Mouse (Mus musculus) splenic B cell, adult 2 months (primary cell): Measurements from ENCODE around the gene AC153137.1.
"Not testable (repeated sequence)": the region's sequence is repeated elsewhere in the genome, so short reads cannot be mapped to it uniquely, and the experiment has no call there.

Experiments used
- DNase-seq: peaks from one replicate; pipeline ENCODE4 v3.0.0-alpha.2; 2011; ENCODE audit warnings: low read depth, low spot score
- H3K27me3 ChIP-seq: 2 replicates; pipeline ENCODE4 v1.6.1; 2012; ENCODE audit warnings: mild to moderate bottlenecking, low read length, moderate library complexity, mixed read lengths; ENCODE audit not compliant: control insufficient read depth, poor library complexity, insufficient read depth, severe bottlenecking
- H3K36me3 ChIP-seq: 2 replicates; pipeline ENCODE4 v1.6.1; 2012; ENCODE audit warnings: mild to moderate bottlenecking, low read length, moderate library complexity, mixed read lengths; ENCODE audit not compliant: control insufficient read depth, poor library complexity, insufficient read depth, severe bottlenecking

Gene AC153137.1

GRCm38 (mm10) chr1:30977868-30978267, at the start of gene AC153137.1:
TSS of gene AC153137.1 (minus strand) at chr1:30977968.
- H3K36me3 ChIP-seq, DNase-seq, H3K27me3 ChIP-seq: not testable (repeated sequence)

GRCm38 (mm10) chr1:31023173-31023572, 45.4 kb upstream of the AC153137.1 start:
- no peak for DNase-seq
- Histone ChIP-seq H3K27me3 (no peaks in the 10 kb centered on the region), H3K36me3 (no peaks in the 10 kb centered on the region)

GRCm38 (mm10) chr1:31019283-31019682, 41.5 kb upstream of the AC153137.1 start:
- H3K27me3 ChIP-seq, result no peaks in the 10 kb centered on the region
- H3K36me3 ChIP-seq, result no peaks in the 10 kb centered on the region
- DNase-seq, result no peak

- no peaks in the 10 kb centered on the region for H3K27me3 ChIP-seq
- no peaks in the 10 kb centered on the region for H3K36me3 ChIP-seq
- no peak for DNase-seq
These were observed 39.6 kb upstream of the AC153137.1 start for GRCm38 (mm10) chr1:31017377-31017776.

GRCm38 (mm10) chr1:31016068-31016467, 38.3 kb upstream of the AC153137.1 start:
- DNase-seq, result no peak
- H3K27me3 ChIP-seq, result no peaks in the 10 kb centered on the region
- no peaks in the 10 kb centered on the region for H3K36me3 ChIP-seq

- Histone ChIP-seq H3K36me3 (no peaks in the 10 kb centered on the region), H3K27me3 (no peaks in the 10 kb centered on the region)
- no peak for DNase-seq
These were observed 37.5 kb upstream of the AC153137.1 start for GRCm38 (mm10) chr1:31015261-31015660.

- not testable (repeated sequence) for H3K36me3 ChIP-seq, H3K27me3 ChIP-seq, DNase-seq
These were observed 529 bp downstream of the AC153137.1 start for GRCm38 (mm10) chr1:30977239-30977638.

GRCm38 (mm10) chr1:30951795-30952194, 26.0 kb downstream of the AC153137.1 start:
- DNase-seq, result no peak
- Histone ChIP-seq H3K36me3 (no peaks in the 10 kb centered on the region), H3K27me3 (no peaks in the 10 kb centered on the region)

- Histone ChIP-seq H3K27me3 (no peaks in the 10 kb centered on the region), H3K36me3 (peaks cover 2% of the 10 kb centered on the region; the same call in 1 of the 2 replicates)
- DNase-seq, result no peak
These were observed 27.3 kb downstream of the AC153137.1 start for GRCm38 (mm10) chr1:30950456-30950835.

GRCm38 (mm10) chr1:30949710-30950455, 27.9 kb downstream of the AC153137.1 start:
- peak; percentile 99 for DNase-seq
- H3K36me3 ChIP-seq, result peaks cover 4% of the 10 kb centered on the region; the same call in 1 of the 2 replicates
- H3K27me3 ChIP-seq, result no peaks in the 10 kb centered on the region

GRCm38 (mm10) chr1:30948950-30949639, 28.7 kb downstream of the AC153137.1 start:
- H3K27me3 ChIP-seq, result no peaks in the 10 kb centered on the region
- peak; percentile 65 for DNase-seq
- H3K36me3 ChIP-seq, result peaks cover 5% of the 10 kb centered on the region; the same call in 1 of the 2 replicates

- peak; percentile 57 for DNase-seq
These were observed 29.3 kb downstream of the AC153137.1 start for GRCm38 (mm10) chr1:30948361-30948949.

GRCm38 (mm10) chr1:30945136-30945535, 32.6 kb downstream of the AC153137.1 start:
- Histone ChIP-seq H3K36me3 (peaks cover 14% of the 10 kb centered on the region; the same call in 1 of the 2 replicates), H3K27me3 (no peaks in the 10 kb centered on the region)
- no peak for DNase-seq

More at GRCm38 (mm10) chr1:30948361-30948949, 29.3 kb downstream of the AC153137.1 start:
- Histone ChIP-seq H3K36me3 (peaks cover 10% of the 10 kb centered on the region; the same call in 1 of the 2 replicates), H3K27me3 (no peaks in the 10 kb centered on the region)

GRCm38 (mm10) chr1:30940571-30940970, 37.2 kb downstream of the AC153137.1 start:
- no peak for DNase-seq
- no peaks in the 10 kb centered on the region for H3K27me3 ChIP-seq
- peaks cover 12% of the 10 kb centered on the region; the same call in 1 of the 2 replicates for H3K36me3 ChIP-seq

- Histone ChIP-seq H3K36me3 (0 out of 2 replicates have a peak, but pooled peaks cover 3% of the 10 kb centered on the region), H3K27me3 (no peaks in the 10 kb centered on the region)
- no peak for DNase-seq
These were observed 39.4 kb downstream of the AC153137.1 start for GRCm38 (mm10) chr1:30938392-30938791.
